Mouse (Mus musculus): ENCODE data around the gene Vezt. TPM values are rescaled to one million over a fixed set of nuclear protein-coding genes. Genes with fewer than 3 reads are reported as not detected.

The Vezt gene
- 10 to 100 TPM in 1 of 2 experiments, 1 to 10 TPM in 1; 6.1 to 15.1 TPM for polyA plus RNA-seq (2017; shearing (Covaris generic))

DNA sequence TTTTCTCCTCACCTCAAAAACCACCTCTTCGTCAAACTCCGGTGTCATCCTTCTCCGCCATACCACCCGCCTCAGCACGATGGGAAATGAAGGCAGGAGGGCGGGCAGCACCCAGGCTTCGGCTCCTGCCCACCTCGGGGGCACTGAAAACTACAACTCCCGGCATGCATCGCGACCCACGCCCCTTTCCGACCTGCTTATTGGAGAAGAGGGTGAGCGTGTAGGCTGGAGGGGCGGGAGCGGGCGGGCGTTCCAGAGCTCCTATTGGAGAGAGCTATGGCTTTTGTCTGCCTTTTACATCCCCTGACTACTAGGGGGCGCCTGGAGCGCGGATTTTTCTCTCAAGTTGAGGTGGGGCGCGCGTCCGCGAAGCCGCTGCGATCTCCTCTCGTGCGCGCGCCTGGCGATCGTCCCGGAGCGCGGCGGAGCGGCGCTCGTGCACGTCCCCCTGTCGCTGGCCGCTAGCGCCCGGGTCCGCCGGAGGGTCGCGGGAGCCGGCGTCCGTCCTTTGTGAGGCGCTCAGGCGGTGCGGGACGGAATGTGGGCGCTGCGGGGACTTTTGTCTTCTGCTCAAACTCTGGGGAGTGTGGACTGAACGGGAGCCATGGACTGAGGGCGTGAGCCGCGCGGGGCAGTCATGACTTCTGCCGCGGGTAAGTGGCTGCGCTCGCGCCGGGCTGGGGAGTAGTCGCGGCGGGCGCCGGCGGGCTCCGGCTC lies at the start of gene Vezt, which contains the start of gene Fgd6:
Gene Vezt (minus strand): TSS at position 160 of the 717 bp plus-strand sequence.
Gene Fgd6 (plus strand): TSS at position 344 of the 717 bp plus-strand sequence.
- peak; percentile 89 for ATAC-seq

DNA sequence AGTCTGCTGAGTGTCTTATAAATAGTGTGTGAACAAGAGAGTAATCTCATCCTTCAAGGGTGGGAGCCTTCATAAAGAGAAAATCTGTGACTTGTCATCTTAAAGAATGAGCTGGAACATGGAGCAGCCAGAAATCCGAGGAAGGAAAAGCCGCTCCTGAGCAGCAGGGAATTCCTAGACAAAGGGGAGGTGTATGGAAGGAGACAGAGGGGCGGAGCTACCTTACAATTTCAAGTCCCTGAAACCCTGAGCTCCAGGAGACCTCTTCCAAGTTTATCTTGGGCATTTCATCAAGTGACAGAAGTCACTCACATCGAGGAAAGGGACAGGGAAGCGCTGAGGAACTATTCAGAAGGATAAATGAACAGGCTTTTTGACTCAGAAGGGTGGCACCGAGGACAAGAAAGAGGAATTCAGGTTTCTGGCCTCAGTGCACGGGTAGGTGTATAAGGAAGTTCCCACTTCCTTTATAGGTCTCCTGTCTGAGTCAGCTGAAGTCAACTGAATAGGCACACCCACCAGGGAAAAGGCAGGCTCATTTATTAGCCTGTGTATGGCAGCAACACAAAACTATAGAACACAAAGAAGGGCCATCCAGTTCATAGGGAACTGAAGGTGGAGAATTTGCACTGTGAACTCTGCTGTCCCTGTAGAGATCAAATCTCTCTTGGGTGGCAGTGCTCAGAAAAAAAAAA lies 46.6 kb upstream of the Vezt start:
- ATAC-seq: no peak

DNA sequence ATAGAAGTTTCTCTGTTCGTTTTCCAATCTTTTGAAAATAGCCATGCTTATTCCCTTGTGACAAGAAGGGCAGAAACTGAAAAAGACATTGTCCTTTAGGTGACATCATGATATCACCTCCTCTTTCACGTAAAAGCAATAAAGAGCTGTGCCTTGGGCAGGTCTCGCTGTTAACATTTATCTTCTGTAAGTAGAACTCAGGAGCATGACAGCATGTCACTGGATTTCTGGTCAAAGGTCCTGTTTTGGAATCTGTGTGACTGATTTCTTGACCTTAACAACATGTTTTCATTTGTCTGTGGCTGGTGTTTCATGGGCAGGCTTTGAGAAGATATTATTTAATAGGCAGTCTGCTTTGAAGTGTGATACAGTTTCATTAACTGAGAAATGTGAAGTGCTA lies 45.1 kb upstream of the Vezt start:
- ATAC-seq: no peak

DNA sequence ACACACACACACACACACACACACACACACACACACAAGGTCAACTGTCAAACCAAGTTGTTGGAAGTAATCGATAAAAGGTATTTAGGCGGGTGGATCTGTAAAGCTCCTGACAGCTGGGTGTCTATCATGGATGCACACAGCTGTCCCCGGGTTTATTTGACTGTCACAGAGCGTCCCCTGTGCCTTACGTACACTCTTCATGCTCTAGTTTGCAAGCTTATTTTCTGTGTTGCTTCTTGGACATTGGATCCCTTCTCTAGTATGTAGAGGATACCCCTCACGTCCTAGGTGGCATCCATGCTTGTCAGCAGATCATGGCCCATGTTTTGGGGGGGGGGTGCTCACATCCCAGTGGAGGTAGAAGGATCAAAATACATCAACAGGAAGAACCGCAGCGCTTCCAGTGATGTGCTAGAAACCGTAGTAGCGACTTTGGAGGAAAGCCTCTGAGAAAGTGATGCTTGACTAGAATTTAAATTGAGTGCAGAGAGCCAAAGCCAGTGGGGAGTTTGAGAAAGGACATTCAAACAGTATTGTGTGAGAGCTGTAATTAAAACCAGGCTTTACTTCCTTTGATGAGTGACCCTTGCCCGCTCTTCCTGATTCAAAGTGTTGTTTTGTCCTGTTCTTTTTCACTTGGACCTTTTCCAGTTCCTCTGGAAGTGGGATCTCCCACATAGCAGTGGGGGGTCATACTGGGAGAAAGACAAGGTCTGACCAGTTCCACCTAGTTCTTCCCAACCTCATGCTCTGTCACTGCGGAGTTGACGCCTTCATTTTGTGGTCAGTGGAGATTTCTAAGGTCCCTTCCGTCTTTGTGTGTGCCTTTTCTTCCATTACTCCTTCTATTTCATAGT lies 41.6 kb upstream of the Vezt start:
- no peak for ATAC-seq

DNA sequence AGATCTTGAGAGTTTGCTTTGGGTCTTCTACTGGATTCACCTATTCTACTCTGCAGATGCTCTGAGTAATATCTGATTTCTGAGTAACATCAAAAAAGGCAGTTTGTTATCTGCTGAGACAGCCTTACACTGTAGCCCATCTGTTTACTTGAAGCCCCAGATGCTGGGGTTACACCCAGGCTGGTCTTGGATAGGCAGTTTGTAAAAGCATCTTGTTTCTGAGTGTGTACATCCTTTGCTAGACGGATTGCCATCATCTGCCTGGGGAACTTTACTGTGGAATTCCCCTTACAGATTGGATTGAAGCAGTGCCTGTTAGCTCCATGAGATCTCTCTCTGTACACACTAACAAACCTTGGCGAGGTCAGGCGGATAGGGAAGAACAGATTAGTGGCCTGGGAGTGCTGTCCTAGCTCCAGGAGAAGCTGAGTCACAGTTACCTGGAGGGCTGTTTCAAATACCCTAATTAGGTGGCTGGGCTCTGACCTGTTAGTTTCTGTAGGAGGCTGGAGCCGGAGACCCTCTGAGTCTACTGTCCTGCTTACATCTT lies 37.4 kb upstream of the Vezt start:
- no peak for ATAC-seq

DNA sequence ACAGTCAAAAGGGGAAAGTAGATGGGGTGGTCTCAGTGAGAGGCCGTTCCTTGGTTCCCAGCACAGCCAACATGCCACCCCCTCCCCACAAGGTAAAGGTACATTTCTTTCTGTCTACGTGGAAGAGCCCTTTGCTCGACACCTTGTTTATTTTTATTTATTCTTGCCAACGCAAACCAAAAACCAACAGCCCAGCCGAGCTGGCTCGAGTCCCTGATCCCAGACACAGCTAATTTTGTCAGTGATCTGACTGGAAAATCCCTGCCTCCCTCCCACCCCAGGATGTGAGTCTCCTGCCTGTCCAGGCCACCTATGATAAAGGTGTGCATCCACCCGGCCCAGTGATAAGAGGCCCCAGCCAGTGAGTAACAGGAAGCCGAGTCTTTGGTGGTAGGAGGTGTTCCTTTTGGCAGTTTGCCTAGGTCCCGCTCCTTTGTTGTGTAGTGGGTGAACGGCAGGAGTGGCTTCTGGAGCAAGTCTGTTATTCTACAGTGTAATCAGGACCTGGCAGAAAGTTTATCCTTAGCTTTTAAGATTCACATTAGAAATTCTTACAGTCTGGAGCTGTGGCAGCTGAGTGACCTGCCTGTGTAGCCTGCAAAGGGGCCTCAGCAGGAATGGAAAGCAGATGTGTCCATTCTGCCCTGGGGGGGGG lies 36.8 kb upstream of the Vezt start:
- ATAC-seq: peak; percentile 32

DNA sequence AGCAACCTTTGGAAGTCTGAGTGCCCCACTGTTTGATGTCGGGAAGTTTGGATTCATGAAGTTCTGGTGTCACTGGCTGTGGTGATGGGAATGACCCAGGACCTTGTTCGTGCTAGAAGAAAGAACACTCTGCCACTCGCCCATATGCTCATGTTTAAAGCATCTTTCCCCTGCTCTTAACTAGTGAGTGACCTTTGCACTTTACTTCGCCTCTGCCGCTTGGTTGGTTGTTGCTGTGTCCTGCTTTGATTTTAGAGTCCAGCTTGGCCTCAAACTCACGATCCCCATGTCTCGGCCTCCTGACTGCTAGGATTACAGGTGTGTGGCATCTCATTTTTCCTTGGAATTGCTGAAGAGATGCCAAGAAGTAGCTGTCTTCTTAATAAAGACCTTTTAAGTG lies 36.0 kb upstream of the Vezt start:
- ATAC-seq: no peak

DNA sequence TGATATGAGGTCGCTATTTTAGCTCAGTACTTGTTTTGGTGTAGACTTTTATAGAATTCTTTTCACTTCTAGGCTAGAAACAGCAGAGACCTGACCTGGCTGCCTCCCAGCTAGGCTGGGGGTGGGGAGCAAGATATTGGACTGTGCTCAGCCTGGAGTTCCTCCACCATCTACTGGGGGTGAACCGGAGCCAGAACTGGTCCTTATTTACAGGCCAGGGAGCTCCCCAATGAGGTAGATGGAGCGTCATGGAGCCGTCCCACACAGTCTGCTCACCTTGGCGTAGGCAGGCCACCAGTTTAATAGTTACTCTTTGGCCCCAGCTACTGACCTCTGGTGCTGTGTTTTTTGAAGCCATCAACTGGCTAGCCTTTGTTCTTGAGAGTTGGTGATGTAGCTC lies 33.1 kb upstream of the Vezt start:
- no peak for ATAC-seq

DNA sequence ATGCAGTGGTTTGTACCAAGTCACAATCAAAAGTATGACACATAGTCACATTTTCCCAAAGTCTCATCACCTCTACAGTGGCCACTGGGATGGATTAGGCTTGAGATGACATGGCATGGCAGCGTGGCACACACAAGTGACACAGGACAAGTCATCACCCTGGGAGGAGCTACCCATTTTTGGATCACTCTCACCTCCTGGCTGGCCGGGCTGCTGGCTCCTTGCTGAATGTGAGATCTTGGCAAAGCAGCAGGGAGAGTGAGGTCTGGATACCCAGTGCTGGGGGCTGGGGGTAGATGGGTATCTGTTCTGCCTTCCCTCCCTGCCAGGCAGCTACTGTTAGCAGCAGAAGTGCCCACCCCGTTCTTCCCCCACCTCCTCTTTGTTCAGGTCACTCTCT lies 31.3 kb upstream of the Vezt start:
- ATAC-seq: no peak

DNA sequence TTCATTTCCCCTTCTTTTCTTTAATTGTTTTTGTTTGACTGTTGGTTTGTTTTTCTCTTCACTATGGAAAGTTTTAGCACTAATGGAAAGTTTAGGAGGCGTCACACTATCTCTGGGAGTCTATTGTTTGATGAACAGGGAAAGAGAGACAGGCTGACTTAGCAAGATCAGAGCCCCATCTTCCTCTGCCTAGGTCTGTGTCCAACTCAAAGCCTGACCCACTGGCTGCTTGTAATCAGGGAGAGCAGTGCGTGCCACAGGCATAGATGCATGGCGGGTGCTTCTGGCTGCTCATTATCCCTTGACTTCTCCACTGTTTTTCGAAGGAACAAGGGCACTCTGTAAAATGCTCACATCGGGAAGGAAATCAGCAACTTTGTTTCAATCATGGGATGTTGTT lies 26.7 kb upstream of the Vezt start:
- no peak for ATAC-seq

DNA sequence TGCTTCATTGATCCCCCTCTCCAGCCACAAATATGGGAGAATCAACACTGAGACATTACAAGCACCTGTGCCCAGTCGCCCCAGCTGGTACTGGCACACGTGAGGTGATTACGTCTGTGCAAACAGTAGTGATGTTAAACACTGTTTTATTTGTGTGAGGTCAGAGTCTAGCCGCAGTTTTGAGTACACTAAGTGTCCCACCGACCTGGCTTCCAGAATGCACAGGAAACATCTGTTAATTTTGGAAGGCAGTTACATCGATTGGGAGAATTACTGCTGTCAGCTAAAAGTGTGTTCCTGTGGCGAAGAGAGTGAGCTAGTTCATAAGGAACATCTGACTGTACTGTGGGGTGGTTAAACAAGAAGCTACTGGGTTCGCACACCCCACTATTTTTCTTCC lies 24.6 kb upstream of the Vezt start:
- no peak for ATAC-seq

DNA sequence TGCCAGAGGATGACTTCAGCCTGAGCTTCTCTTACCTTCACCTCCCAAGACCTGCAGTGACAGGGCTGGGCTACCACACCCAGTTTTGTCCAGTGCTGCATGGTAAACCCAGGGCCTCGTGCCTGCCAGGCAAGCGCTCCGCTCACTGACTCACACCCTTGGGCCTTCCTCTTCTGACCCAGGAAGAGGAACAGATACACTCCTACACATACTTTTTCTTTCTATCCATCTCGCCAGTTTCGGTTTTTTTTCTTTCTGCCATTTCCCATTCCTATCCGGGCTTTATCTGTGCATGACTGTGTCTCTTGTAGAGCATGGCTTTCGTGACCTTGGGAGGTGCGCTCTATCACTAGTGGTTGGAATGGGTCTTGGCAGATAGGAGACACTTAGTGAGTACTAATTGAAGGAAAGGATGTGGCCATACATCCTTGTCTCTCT lies 24.0 kb upstream of the Vezt start:
- no peak for ATAC-seq

DNA sequence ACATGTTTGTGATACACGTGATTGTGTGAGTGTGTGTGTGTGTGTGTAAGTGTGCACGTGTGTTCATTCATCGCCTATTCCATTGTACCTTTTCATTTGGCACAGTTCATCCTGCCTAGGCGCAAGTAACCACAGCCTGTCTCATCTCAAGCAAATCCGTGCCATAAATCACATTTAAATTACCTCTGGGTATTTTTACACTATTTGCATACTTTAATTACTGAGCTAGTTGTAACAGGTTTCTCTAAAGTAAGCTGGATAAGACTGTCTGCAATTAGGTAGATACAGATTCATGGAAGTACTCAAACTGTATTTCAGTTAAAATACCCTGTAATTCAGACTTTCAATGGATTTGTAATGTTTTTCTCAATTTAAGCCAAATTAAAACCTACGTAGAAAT lies 20.9 kb upstream of the Vezt start:
- ATAC-seq: no peak

DNA sequence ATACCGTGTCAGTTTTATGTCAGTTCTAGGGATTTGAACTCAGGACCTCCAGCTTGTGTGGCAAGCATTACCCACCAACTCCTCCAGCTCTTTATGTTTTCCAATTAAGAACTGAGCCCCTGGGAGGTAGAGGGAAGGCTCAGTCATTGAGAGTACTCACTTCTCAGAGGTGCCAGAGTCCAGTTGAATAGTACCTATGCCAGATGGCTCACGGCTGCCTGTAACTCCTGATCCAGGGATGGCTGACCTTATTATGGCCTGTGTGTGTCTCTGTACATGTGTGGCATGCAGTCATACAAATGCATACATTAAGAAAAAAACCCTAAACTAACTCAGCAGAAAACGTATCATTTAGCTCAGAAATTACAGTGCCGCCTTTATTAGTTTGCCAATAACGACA lies 15.1 kb upstream of the Vezt start:
- ATAC-seq: no peak

DNA sequence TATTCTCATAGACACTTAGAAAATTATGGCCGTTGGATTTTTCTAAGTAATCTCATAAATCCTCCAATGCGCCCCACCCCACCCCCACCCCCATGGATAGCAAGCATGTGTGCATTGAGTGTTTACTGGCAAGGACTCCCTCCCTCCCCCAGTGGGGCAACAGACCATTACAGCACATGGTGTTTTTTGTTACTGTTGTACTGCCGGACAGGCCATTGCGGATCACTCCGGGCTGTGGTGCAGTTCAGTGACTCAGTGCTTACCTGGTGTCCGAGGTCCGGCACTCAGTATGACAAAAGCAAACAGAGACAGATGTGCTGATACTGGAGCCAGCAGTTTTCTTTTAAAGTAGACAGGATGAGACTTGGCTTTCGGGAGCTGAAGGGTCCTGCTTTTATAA lies 13.5 kb upstream of the Vezt start:
- no peak for ATAC-seq

DNA sequence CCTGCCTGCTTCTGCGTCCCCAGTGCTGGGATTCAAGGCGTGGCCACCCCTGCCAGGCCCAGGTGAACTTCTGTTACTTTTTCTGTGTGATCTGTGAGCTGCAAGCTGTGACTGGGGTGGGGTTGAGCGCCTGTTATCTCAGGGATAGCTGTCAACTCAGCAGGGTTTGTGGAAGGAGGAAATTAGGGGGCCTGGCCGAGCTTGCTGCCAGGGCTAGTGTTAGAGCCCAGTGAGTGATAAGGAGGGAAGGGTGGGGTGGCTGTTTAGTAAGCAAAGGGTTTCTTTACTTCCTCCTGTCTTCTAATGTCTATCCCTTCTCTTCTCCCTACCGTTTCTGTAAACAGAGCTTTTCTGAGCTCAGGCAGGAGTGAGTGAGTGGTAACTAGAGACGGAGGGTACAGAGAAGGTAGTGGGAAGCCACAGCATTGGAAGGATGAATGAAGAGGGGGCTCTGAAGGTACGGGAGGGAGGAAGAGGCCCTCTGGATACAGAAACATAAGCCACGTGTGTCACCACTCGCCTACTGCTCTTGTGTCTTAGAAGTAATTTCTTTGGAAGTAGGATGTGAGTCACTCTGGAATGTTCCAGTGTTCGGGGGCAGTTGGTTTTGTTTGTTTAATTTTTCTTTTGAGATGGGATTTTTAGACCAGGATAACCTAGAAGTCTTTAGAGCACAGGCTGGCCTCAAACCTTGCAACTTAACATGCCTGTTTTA lies 12.4 kb upstream of the Vezt start:
- no peak for ATAC-seq

DNA sequence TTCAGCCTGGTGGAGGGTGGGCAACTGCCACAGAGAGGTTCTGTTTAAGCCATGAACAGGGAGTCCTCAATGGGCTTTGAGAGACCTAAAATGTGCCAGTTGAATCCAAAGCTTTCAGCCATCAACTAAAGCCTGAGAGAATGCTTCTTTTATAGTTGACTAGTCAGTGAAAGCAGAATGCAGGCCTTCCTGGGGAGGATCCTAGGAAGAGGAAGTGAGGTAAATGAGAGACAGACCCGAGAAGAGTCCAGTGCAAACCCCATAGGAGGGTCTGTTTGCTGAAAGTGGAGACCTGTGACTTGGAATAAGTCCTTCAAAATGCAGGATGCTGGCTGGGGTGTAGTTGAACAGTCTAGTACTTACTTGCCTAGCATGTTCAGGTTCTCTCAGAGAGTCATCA lies 11.4 kb upstream of the Vezt start:
- no peak for ATAC-seq

DNA sequence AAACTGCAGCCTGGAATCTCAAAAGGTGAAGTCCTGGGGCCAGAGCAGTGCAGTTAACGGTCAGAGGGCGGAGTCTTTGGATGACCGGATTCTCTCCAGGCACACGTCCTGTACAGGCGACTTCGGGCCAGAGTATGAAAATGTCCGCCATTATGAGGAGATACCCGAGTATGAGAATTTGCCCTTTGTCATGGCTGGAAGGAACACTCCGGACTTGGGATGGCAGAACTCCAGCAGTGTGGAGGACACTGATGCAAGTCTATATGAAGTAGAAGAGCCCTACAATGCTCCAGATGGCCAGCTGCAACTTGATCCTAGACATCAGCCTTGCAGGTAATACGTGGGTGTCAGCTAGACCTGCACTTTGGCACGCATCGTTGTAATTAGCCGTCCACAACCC lies 9.7 kb upstream of the Vezt start:
- ATAC-seq: no peak

DNA sequence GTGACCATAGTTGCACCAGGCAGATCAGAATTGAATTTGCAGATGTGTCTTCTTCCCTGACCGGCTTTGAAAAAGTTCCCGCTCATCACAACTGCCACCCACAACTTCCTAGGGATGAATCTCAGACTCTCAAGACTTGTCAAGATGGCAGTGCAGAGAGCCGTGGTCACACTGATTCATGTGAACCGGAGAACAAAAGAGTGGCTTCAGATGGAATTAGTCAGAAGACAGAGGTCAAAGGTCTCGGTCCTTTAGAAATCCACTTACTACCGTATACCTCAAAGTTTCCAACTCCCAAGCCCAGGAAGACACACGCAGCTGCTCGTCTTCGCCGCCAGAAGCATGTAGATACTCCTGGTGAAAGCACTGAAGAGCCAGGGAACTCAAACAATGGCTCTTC lies 8.3 kb upstream of the Vezt start:
- ATAC-seq: no peak

DNA sequence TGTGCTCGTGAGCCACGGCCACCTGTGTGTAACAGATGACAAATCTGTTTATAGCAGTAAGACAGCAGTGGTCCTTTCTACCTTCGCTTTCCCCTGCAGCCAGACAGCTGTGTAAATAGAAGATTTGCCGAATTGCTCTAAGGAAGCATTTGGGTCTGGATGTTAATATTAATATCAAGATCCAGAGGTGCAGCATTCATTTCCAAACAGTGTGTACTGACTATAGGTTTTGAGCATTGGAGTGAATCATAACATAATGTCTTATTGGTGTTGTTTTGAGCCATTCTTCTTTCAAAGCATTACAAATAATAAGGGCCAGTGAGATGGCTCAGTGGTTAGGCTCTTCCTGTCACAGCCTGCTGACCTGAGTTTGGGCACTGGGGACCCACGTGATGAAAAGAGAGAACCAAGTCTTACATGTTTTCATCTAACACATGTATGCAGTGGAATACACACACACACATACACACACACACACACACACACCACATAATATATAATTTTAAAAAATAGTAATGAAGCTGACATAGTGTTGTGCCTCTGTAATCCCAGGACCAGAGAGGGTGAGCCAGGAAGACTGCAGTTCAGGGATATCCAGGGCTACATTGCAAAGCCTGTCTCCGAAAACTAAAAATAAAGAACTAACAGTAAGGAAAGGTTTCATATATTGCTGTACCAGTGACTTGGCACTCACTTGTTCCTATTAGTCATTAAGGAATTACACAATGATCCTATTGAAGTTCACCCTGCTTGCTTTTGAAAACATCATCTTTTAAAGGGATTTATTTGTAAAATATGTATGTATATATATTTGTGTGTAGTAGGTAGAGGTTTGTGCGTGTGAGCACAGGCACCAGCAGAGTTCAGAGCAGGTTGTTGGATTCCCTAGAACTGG lies 3.0 kb upstream of the Vezt start:
- ATAC-seq: no peak

DNA sequence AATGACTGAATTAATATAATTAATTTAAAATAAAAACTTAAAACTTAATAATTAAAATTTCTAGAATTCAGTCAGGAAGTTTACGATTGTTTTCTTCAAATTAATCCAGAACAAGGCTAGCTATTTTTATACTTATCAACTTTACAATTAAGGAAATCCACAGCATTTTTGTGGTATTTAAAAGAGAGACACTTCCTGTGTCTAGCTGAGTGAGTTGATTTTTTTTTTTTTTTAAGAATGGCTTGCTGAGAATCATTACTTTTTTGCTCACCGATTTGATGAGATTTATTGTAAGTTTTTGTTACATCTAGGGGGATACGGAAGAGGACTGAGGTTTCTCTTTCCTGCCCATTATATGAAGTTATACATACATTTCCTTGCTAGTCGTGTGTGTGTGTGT lies 2.0 kb upstream of the Vezt start:
- no peak for ATAC-seq

All from activated CD4-positive, CD25-positive, alpha-beta regulatory T cell, adult 4 months (primary cell).